Mouse (Mus musculus): ENCODE measurements around the gene Spred2.

DNA sequence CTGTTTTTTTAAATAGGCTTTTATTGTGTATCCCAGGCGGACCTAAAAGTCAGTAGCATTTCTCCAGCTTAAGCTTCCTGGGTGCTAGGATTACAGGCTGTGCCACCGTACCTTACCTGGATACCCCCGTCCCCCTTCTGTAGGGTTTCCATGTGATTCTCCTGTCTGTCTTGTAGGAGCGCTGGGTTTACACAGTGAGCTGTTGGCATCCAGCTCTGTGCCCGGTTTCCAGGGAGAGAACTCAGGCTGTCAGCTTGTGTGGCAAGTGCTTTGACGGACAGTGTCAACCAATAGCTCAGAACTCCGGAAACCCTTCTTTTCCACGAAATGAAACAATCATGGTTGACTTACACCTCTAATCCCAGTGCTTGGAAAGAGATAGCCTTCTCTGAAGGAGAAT is 15.7 kb downstream of the Spred2 start:
- TF ChIP-seq TAL1 (IDR thresholded peaks at IDR 0.05; ENCODE audit: low read length) (no peak), GATA1 (IDR thresholded peaks at IDR 0.05; ENCODE audit: low read length) (no peak)
